Mouse (Mus musculus): ENCODE measurements around the gene Zfp398. TPM values are rescaled to one million over a fixed set of nuclear protein-coding genes. Genes with fewer than 3 reads are reported as not detected.

Gene Zfp398
- polyA plus RNA-seq, 1 experiment from 2014 or later, result 2.8 TPM

- H3K27me3 ChIP-seq (replicated peaks; ENCODE audit: control insufficient read depth, insufficient read depth, low read length), result no peaks in the 10 kb centered on the region
- peak overlapping the region; percentile 93 for H3K4me3 ChIP-seq (ENCODE audit: low read depth, low read length)
- WGBS, result under 1% methylated on average over 48 of the region's 71 CpGs
These were observed 42.1 kb downstream of the Zfp398 start for GRCm38 (mm10) chr6:47877461-47878132.

GRCm38 (mm10) chr6:47878133-47878514 is 42.7 kb downstream of the Zfp398 start:
- Histone ChIP-seq H3K36me3 (ENCODE audit: control insufficient read depth, insufficient read depth) (peaks cover 28% of the 10 kb centered on the region), H3K4me1 (replicated peaks; ENCODE audit: control insufficient read depth, insufficient read depth, low read length) (peaks cover 8% of the 10 kb centered on the region; the same call in 1 of the 2 replicates), H3K27ac (ENCODE audit: low read depth, low read length) (peak overlapping the region; percentile 95), H3K9me3 (ENCODE audit: control insufficient read depth) (no peaks in the 10 kb centered on the region), H3K27me3 (replicated peaks; ENCODE audit: control insufficient read depth, insufficient read depth, low read length) (no peaks in the 10 kb centered on the region), H3K4me3 (ENCODE audit: low read depth, low read length) (peak overlapping the region; percentile 93), H3K9ac (ENCODE audit: low read depth, low read length) (peak overlapping the region; percentile 89), H3K4me2 (replicated peaks; ENCODE audit: low read depth) (peak overlapping the region; percentile 81)
- ATAC-seq, result no peak
- TF ChIP-seq CTCF (IDR thresholded peaks at IDR 0.05; ENCODE audit: low read depth), result no peak
- under 1% methylated on average over 11 of the region's 11 CpGs for WGBS

More at GRCm38 (mm10) chr6:47877461-47878132, 42.1 kb downstream of the Zfp398 start:
- H3K27ac ChIP-seq (ENCODE audit: low read depth, low read length), result peak overlapping the region; percentile 95
- H3K4me1 ChIP-seq (replicated peaks; ENCODE audit: control insufficient read depth, insufficient read depth, low read length), result peaks cover 8% of the 10 kb centered on the region; the same call in 1 of the 2 replicates
- peaks cover 22% of the 10 kb centered on the region; the same call in 1 of the 2 replicates for H3K36me3 ChIP-seq (ENCODE audit: control insufficient read depth, insufficient read depth)
- peak overlapping the region; percentile 81 for H3K4me2 ChIP-seq (replicated peaks; ENCODE audit: low read depth)
- H3K9ac ChIP-seq (ENCODE audit: low read depth, low read length), result peak overlapping the region; percentile 89
- peak; percentile 96 for ATAC-seq
- TF ChIP-seq CTCF (IDR thresholded peaks at IDR 0.05; ENCODE audit: low read depth), result peak; percentile 86
- no peaks in the 10 kb centered on the region for H3K9me3 ChIP-seq (ENCODE audit: control insufficient read depth)

GRCm38 (mm10) chr6:47878593-47878992 is 43.1 kb downstream of the Zfp398 start:
- Histone ChIP-seq H3K36me3 (ENCODE audit: control insufficient read depth, insufficient read depth) (peaks cover 32% of the 10 kb centered on the region), H3K4me1 (replicated peaks; ENCODE audit: control insufficient read depth, insufficient read depth, low read length) (peaks cover 8% of the 10 kb centered on the region; the same call in 1 of the 2 replicates), H3K4me3 (ENCODE audit: low read depth, low read length) (peak overlapping the region; percentile 93), H3K27ac (ENCODE audit: low read depth, low read length) (peak overlapping the region; percentile 95; the same call in 1 of the 2 replicates), H3K9ac (ENCODE audit: low read depth, low read length) (peak overlapping the region; percentile 89), H3K4me2 (replicated peaks; ENCODE audit: low read depth) (peak overlapping the region; percentile 81), H3K27me3 (replicated peaks; ENCODE audit: control insufficient read depth, insufficient read depth, low read length) (no peaks in the 10 kb centered on the region), H3K9me3 (ENCODE audit: control insufficient read depth) (no peaks in the 10 kb centered on the region)
- WGBS, result 37% methylated on average over 3 of the region's 3 CpGs
- ATAC-seq, result no peak
- no peak for TF ChIP-seq CTCF (IDR thresholded peaks at IDR 0.05; ENCODE audit: low read depth)

- peak overlapping the region; percentile 35; the same call in 1 of the 2 replicates for H3K27ac ChIP-seq (ENCODE audit: low read depth, low read length)
These were observed 43.7 kb downstream of the Zfp398 start for GRCm38 (mm10) chr6:47879049-47879716.

GRCm38 (mm10) chr6:47880166-47880565 is 44.7 kb downstream of the Zfp398 start:
- no peak overlapping the region for H3K9ac ChIP-seq (ENCODE audit: low read depth, low read length)
- no peak for ATAC-seq
- no peak overlapping the region for H3K4me3 ChIP-seq (ENCODE audit: low read depth, low read length)
- peaks cover 47% of the 10 kb centered on the region for H3K36me3 ChIP-seq (ENCODE audit: control insufficient read depth, insufficient read depth)
- H3K4me2 ChIP-seq (replicated peaks; ENCODE audit: low read depth), result no peak overlapping the region; the same call in 1 of the 2 replicates
- H3K9me3 ChIP-seq (ENCODE audit: control insufficient read depth), result no peaks in the 10 kb centered on the region
- 88% methylated on average over 10 of the region's 10 CpGs for WGBS
- no peak overlapping the region for H3K27ac ChIP-seq (ENCODE audit: low read depth, low read length)
- no peaks in the 10 kb centered on the region for H3K27me3 ChIP-seq (replicated peaks; ENCODE audit: control insufficient read depth, insufficient read depth, low read length)
- H3K4me1 ChIP-seq (replicated peaks; ENCODE audit: control insufficient read depth, insufficient read depth, low read length), result peaks cover 8% of the 10 kb centered on the region; the same call in 1 of the 2 replicates
- TF ChIP-seq CTCF (IDR thresholded peaks at IDR 0.05; ENCODE audit: low read depth), result no peak

More at GRCm38 (mm10) chr6:47879049-47879716, 43.7 kb downstream of the Zfp398 start:
- WGBS, result 37% methylated on average over 4 of the region's 4 CpGs
- Histone ChIP-seq H3K9ac (ENCODE audit: low read depth, low read length) (peak overlapping the region; percentile 17; the same call in 1 of the 2 replicates), H3K4me2 (replicated peaks; ENCODE audit: low read depth) (peak overlapping the region; percentile 81), H3K4me3 (ENCODE audit: low read depth, low read length) (0 out of 2 replicates have a peak overlapping the region, but pooled peaks have one; percentile 93), H3K36me3 (ENCODE audit: control insufficient read depth, insufficient read depth) (peaks cover 38% of the 10 kb centered on the region), H3K27me3 (replicated peaks; ENCODE audit: control insufficient read depth, insufficient read depth, low read length) (no peaks in the 10 kb centered on the region), H3K9me3 (ENCODE audit: control insufficient read depth) (no peaks in the 10 kb centered on the region), H3K4me1 (replicated peaks; ENCODE audit: control insufficient read depth, insufficient read depth, low read length) (peaks cover 8% of the 10 kb centered on the region; the same call in 1 of the 2 replicates)
- TF ChIP-seq CTCF (IDR thresholded peaks at IDR 0.05; ENCODE audit: low read depth), result no peak
- no peak for ATAC-seq

- Histone ChIP-seq H3K4me2 (replicated peaks; ENCODE audit: low read depth) (no peak overlapping the region), H3K9me3 (ENCODE audit: control insufficient read depth) (no peaks in the 10 kb centered on the region), H3K4me1 (replicated peaks; ENCODE audit: control insufficient read depth, insufficient read depth, low read length) (no peaks in the 10 kb centered on the region), H3K4me3 (ENCODE audit: low read depth, low read length) (no peak overlapping the region), H3K9ac (ENCODE audit: low read depth, low read length) (no peak overlapping the region), H3K27ac (ENCODE audit: low read depth, low read length) (no peak overlapping the region), H3K27me3 (replicated peaks; ENCODE audit: control insufficient read depth, insufficient read depth, low read length) (no peaks in the 10 kb centered on the region), H3K36me3 (ENCODE audit: control insufficient read depth, insufficient read depth) (peaks cover 71% of the 10 kb centered on the region)
- ATAC-seq, result no peak
- WGBS, result 85% methylated on average over 8 of the region's 8 CpGs
- no peak for TF ChIP-seq CTCF (IDR thresholded peaks at IDR 0.05; ENCODE audit: low read depth)
These were observed 53.4 kb downstream of the Zfp398 start for GRCm38 (mm10) chr6:47888812-47889383.
